Mouse (Mus musculus) common myeloid progenitor, adult 5-6 weeks (primary cell): ENCODE measurements around the gene Olfr890. TPM values are rescaled to one million over a fixed set of nuclear protein-coding genes. Genes with fewer than 3 reads are reported as not detected.
"Not testable (repeated sequence)": the region's sequence is repeated elsewhere in the genome, so short reads cannot be mapped to it uniquely, and the experiment has no call there.

Experiments
- ATAC-seq: replicated peaks from 2 replicates; pipeline ENCODE4 v1.8.0; 2016; ENCODE audit warnings: low read depth, mild to moderate bottlenecking, moderate TSS enrichment, inconsistent platforms; ENCODE audit not compliant: poor library complexity, severe bottlenecking
- total RNA-seq: library from RNA; stranded (forward); fragments of 200-1000, 187-1606 nt; gene quantifications from 2 replicates; pipeline ENCODE4 v1.2.3, GENCODE M21; 2017

The Olfr890 gene
- not detected in 2 replicates for total RNA-seq

GRCm38 (mm10) chr9:38142217-38142616 lies at the start of gene Olfr890:
Olfr890 (plus strand) TSS chr9:38142517.
- ATAC-seq: no peak

DNA sequence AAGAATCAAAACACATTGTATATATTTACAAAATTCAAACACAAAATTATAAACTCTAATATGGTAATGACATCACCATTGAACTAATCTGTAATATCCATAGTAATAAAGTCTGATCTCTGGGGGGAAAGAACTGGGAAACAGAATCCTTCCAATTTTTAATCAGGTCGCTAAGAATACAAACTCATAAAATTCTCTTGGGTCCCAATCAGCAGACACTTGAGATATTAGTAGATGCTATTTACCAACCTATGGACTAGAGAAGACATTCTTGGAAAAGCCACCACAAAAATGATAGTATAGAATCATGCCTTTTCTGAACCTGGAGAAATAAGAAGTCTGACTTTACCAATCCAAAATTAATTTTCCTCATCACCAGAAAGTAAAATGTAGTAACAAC lies 34.5 kb upstream of the Olfr890 start, which contains the start of gene Olfr888:
Gene Olfr888 (plus strand): TSS at position 301 of the 400 bp plus-strand sequence.
- ATAC-seq: no peak

GRCm38 (mm10) chr9:38114898-38115297 lies 27.4 kb upstream of the Olfr890 start, which contains the start of gene Olfr889:
Olfr889 (plus strand) TSS chr9:38115198.
- ATAC-seq: no peak

- not testable (repeated sequence) for ATAC-seq
Observed at GRCm38 (mm10) chr9:38168341-38168740, 26.0 kb downstream of the Olfr890 start.

- no peak for ATAC-seq
Observed at GRCm38 (mm10) chr9:38180721-38181120, 38.4 kb downstream of the Olfr890 start, which contains the start of gene Olfr891. Olfr891 (minus strand) TSS chr9:38180821.

Other genes with a start within 250 kb of the Olfr890 start
- gene Olfr145, start 245.8 kb upstream of the Olfr890 start, total RNA-seq: not detected in 2 replicates
- not detected in 2 replicates for gene Olfr878, start 224.7 kb upstream of the Olfr890 start, total RNA-seq
- not detected in 2 replicates for gene Olfr881, start 150.7 kb upstream of the Olfr890 start, total RNA-seq
- gene Olfr883, start 116.7 kb upstream of the Olfr890 start, total RNA-seq: not detected in 2 replicates
- not detected in 2 replicates for gene Olfr884, start 96.0 kb upstream of the Olfr890 start, total RNA-seq
- gene Olfr885, start 81.2 kb upstream of the Olfr890 start, total RNA-seq: not detected in 2 replicates
- not detected in 2 replicates for gene Olfr887, start 58.4 kb upstream of the Olfr890 start, total RNA-seq
- gene Olfr888, start 34.4 kb upstream of the Olfr890 start, total RNA-seq: not detected in 2 replicates
- 0.05 TPM in 1 of 2 replicates, not detected in the other for gene Olfr889, start 27.3 kb upstream of the Olfr890 start, total RNA-seq
- not detected in 2 replicates for gene Olfr891, start 38.3 kb downstream of the Olfr890 start, total RNA-seq
- gene Olfr893, start 65.8 kb downstream of the Olfr890 start, total RNA-seq: not detected in 2 replicates
- not detected in 2 replicates for gene Olfr894, start 75.5 kb downstream of the Olfr890 start, total RNA-seq
- gene Olfr143, start 110.3 kb downstream of the Olfr890 start, total RNA-seq: not detected in 2 replicates
- gene Olfr895, start 125.3 kb downstream of the Olfr890 start, total RNA-seq: not detected in 2 replicates
- not detected in 2 replicates for gene Olfr896-ps1, start 148.6 kb downstream of the Olfr890 start, total RNA-seq
- not detected in 2 replicates for gene Olfr25, start 186.5 kb downstream of the Olfr890 start, total RNA-seq
- gene Olfr898, start 205.9 kb downstream of the Olfr890 start, total RNA-seq: not detected in 2 replicates
- gene Olfr250, start 224.4 kb downstream of the Olfr890 start, total RNA-seq: not detected in 2 replicates
- not detected in 2 replicates for gene Olfr251, start 234.6 kb downstream of the Olfr890 start, total RNA-seq